Mouse (Mus musculus) CH12.LX (cell line): ENCODE measurements at regions not wholly inside any gene's neighbourhood (a gene's known extent, or its start where the extent isn't known, plus 50 kb on each side); places are given as distances from the start of the nearest gene placed in this dataset.

Source experiments
- DNase-seq: peaks from one replicate; pipeline ENCODE4 v3.0.0-alpha.2; 2013; ENCODE audit errors: extremely low read depth
- H3K27ac ChIP-seq: 2 replicates; pipeline ENCODE4 v1.5.1; 2012; ENCODE audit warnings: low read depth, mild to moderate bottlenecking, control low read depth, moderate library complexity; ENCODE audit not compliant: insufficient read depth
- H3K27me3 ChIP-seq: replicated peaks from 2 replicates; pipeline ENCODE3; 2012; ENCODE audit warnings: inconsistent platforms
- H3K36me3 ChIP-seq, 2 experiments: replicated peaks in 1 of 2; 2 replicates each; pipeline versions ENCODE3 to v1.6.1; 2012; ENCODE audit warnings: inconsistent platforms in 1 of 2, low read length in 1 of 2, mild to moderate bottlenecking in 1 of 2, mixed read lengths in 1 of 2, moderate library complexity in 1 of 2; ENCODE audit not compliant: control insufficient read depth in 1 of 2, insufficient read depth in 1 of 2
- H3K4me1 ChIP-seq, 2 experiments: 2 replicates each; pipeline ENCODE4 v1.6.1; 2012; ENCODE audit warnings: inconsistent platforms in 1 of 2, moderate library complexity in 1 of 2; ENCODE audit not compliant: insufficient read depth in 2 of 2, control insufficient read depth in 1 of 2
- H3K4me2 ChIP-seq: 2 replicates; pipeline ENCODE4 v1.6.1; 2012; ENCODE audit warnings: low read depth, mild to moderate bottlenecking, control low read depth; ENCODE audit not compliant: poor library complexity, insufficient read depth, severe bottlenecking
- H3K4me3 ChIP-seq, 3 experiments: fragments of 150-350 bp in 1 of 3; sonication (generic) in 1 of 3; replicated peaks in 1 of 3; 2 replicates each; pipeline versions ENCODE3 to v1.5.1; 2011 to 2012; ENCODE audit warnings: low read depth in 2 of 3, low read length in 2 of 3, mild to moderate bottlenecking in 2 of 3, moderate library complexity in 2 of 3, control low read depth in 1 of 3, improper control_type of control experiment in 1 of 3, inconsistent platforms in 1 of 3, mixed read lengths in 1 of 3; ENCODE audit not compliant: poor library complexity in 1 of 3
- H3K79me2 ChIP-seq: replicated peaks from 2 replicates; pipeline ENCODE4 v1.6.1; 2012; ENCODE audit warnings: mild to moderate bottlenecking, moderate library complexity; ENCODE audit not compliant: control insufficient read depth, poor library complexity, insufficient read depth, severe bottlenecking; ENCODE audit errors: extremely low read depth
- H3K9ac ChIP-seq: 2 replicates; pipeline ENCODE4 v1.6.1; 2012; ENCODE audit warnings: low read depth, mild to moderate bottlenecking, control low read depth, moderate library complexity; ENCODE audit not compliant: insufficient read depth
- H3K9me3 ChIP-seq: replicated peaks from 2 replicates; pipeline ENCODE3; 2012; ENCODE audit warnings: low read length, inconsistent platforms, mixed read lengths
- CHD1 ChIP-seq: IDR thresholded peaks from 2 replicates; pipeline ENCODE4 v1.6.1; 2012; ENCODE audit warnings: low read depth, low read length, improper control_type of control experiment, inconsistent platforms
- CHD2 ChIP-seq: IDR thresholded peaks from 2 replicates; pipeline ENCODE4 v1.6.1; 2011; ENCODE audit warnings: low read length, improper control_type of control experiment
- CTCF ChIP-seq, 2 experiments: IDR thresholded peaks in 1 of 2; conservative IDR thresholded peaks in 1 of 2; 2 replicates each; pipeline ENCODE4 v1.5.1; 2011 to 2012; ENCODE audit warnings: low read depth in 2 of 2, low read length in 2 of 2, improper control_type of control experiment in 1 of 2, inconsistent platforms in 1 of 2, mild to moderate bottlenecking in 1 of 2, moderate library complexity in 1 of 2
- ELF1 ChIP-seq: IDR thresholded peaks from 2 replicates; pipeline ENCODE4 v1.6.1; 2014; ENCODE audit warnings: low read depth, mild to moderate bottlenecking, inconsistent platforms, low read length, improper control_type of control experiment
- HCFC1 ChIP-seq: IDR thresholded peaks from 2 replicates; pipeline ENCODE4 v1.6.1; 2012; ENCODE audit warnings: low read depth, mild to moderate bottlenecking, inconsistent platforms, low read length, improper control_type of control experiment
- IRF4 ChIP-seq: IDR thresholded peaks from 2 replicates; pipeline ENCODE4 v1.6.1; 2014; ENCODE audit warnings: low read depth, mild to moderate bottlenecking, inconsistent platforms, low read length, improper control_type of control experiment
- JUND ChIP-seq: conservative IDR thresholded peaks from 2 replicates; pipeline ENCODE4 v1.6.1; 2011; ENCODE audit warnings: low read depth, low read length, improper control_type of control experiment
- MAFK ChIP-seq: IDR thresholded peaks from 2 replicates; pipeline ENCODE4 v1.6.1; 2011; ENCODE audit warnings: low read length, improper control_type of control experiment; ENCODE audit not compliant: insufficient replicate concordance
- MAX ChIP-seq: IDR thresholded peaks from 2 replicates; pipeline ENCODE4 v1.6.1; 2011; ENCODE audit warnings: low read length, improper control_type of control experiment
- MAZ ChIP-seq: IDR thresholded peaks from 2 replicates; pipeline ENCODE4 v1.6.1; 2012; ENCODE audit warnings: low read depth, mild to moderate bottlenecking, inconsistent platforms, low read length, improper control_type of control experiment, moderate library complexity
- MEF2A ChIP-seq: IDR thresholded peaks from 2 replicates; pipeline ENCODE4 v1.6.1; 2014; ENCODE audit warnings: low read depth, mild to moderate bottlenecking, inconsistent platforms, low read length, improper control_type of control experiment, borderline replicate concordance
- MXI1 ChIP-seq: IDR thresholded peaks from 2 replicates; pipeline ENCODE4 v1.6.1; 2011; ENCODE audit warnings: mild to moderate bottlenecking, low read depth, low read length, improper control_type of control experiment
- MYC ChIP-seq: IDR thresholded peaks from 2 replicates; pipeline ENCODE4 v1.6.1; 2011; ENCODE audit warnings: low read depth, mild to moderate bottlenecking, improper control_type of control experiment, low read length
- NELFE ChIP-seq: IDR thresholded peaks from 2 replicates; pipeline ENCODE4 v1.6.1; 2011; ENCODE audit warnings: low read depth, low read length, improper control_type of control experiment
- NRF1 ChIP-seq: IDR thresholded peaks from 2 replicates; pipeline ENCODE4 v1.6.1; 2014; ENCODE audit warnings: low read depth, mild to moderate bottlenecking, inconsistent platforms, low read length, improper control_type of control experiment, moderate library complexity
- POLR2A ChIP-seq: IDR thresholded peaks from 2 replicates; pipeline ENCODE4 v1.6.1; 2011; ENCODE audit warnings: low read depth, mild to moderate bottlenecking, improper control_type of control experiment, low read length
- RCOR1 ChIP-seq: conservative IDR thresholded peaks from 2 replicates; pipeline ENCODE4 v1.6.1; 2012; ENCODE audit warnings: low read depth, mild to moderate bottlenecking, inconsistent platforms, low read length, improper control_type of control experiment
- SIN3A ChIP-seq: IDR thresholded peaks from 2 replicates; pipeline ENCODE4 v1.6.1; 2012; ENCODE audit warnings: low read length, improper control_type of control experiment, inconsistent platforms
- TBP ChIP-seq: conservative IDR thresholded peaks from 2 replicates; pipeline ENCODE4 v1.6.1; 2011; ENCODE audit warnings: low read depth, low read length, improper control_type of control experiment
- USF1 ChIP-seq: IDR thresholded peaks from 2 replicates; pipeline ENCODE4 v1.6.1; 2014; ENCODE audit warnings: low read depth, mild to moderate bottlenecking, inconsistent platforms, low read length, improper control_type of control experiment
- ZC3H11A ChIP-seq: IDR thresholded peaks from 2 replicates; pipeline ENCODE4 v1.6.1; 2012; ENCODE audit warnings: low read depth, mild to moderate bottlenecking, inconsistent platforms, low read length, improper control_type of control experiment
- ZKSCAN1 ChIP-seq: IDR thresholded peaks from 2 replicates; pipeline ENCODE4 v1.6.1; 2012; ENCODE audit warnings: low read depth, inconsistent platforms, low read length, improper control_type of control experiment, borderline replicate concordance
- ZMIZ1 ChIP-seq: IDR thresholded peaks from 2 replicates; pipeline ENCODE4 v1.6.1; 2012; ENCODE audit warnings: low read depth, mild to moderate bottlenecking, inconsistent platforms, low read length, improper control_type of control experiment
- ZNF384 ChIP-seq: IDR thresholded peaks from 2 replicates; pipeline ENCODE4 v1.6.1; 2012; ENCODE audit warnings: low read depth, low read length, improper control_type of control experiment, inconsistent platforms
- dilution Hi-C: fragments of 300-500 bp; cut with MboI; formaldehyde crosslinking; loops from 2 replicates; pipeline ENCODE4 v1.14.3; 2020; ENCODE audit warnings: low sequenced_read_pairs; ENCODE audit not compliant: extremely low pct_unique_long_range_greater_than_20kb, extremely low pct_ligation_motif_present
- in situ Hi-C: fragments of 300-500 bp; cut with MboI; formaldehyde crosslinking; loops from 3 replicates; pipeline ENCODE4 v1.14.3; 2019; ENCODE audit warnings: low sequenced_read_pairs, low pct_ligation_motif_present, low pct_unique_long_range_greater_than_20kb, mixed read lengths

DNA sequence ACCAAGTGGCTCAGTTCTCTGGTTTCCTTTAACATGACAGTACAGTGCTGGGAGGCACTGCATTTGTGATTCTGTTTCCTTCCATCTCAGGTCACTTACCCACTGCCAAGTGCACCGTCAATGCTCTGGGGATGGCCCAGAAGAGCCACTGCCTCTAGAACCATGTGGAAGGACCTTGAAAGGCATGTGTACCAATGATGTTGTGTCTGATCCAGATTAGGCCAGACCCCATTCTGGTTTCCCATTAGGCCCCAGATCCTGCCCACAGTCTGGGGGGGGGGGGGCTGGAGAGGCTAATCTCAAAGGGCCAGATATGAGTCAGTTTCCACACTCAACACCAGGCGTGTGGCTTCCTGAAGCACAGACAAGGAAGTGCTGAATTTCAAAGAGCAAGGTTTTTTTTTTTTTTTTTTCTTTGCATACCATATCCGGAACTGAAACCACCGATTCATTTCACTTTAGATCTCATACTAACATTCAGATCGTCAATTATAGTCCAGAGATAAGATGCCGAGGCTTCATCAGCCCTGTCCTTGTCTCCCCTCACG, 162.6 kb upstream of the Bcl6 start (continued):
- no peak for TF ChIP-seq CHD1
- TF ChIP-seq MYC, result peak; percentile 38; the same call in 1 of the 2 replicates

DNA sequence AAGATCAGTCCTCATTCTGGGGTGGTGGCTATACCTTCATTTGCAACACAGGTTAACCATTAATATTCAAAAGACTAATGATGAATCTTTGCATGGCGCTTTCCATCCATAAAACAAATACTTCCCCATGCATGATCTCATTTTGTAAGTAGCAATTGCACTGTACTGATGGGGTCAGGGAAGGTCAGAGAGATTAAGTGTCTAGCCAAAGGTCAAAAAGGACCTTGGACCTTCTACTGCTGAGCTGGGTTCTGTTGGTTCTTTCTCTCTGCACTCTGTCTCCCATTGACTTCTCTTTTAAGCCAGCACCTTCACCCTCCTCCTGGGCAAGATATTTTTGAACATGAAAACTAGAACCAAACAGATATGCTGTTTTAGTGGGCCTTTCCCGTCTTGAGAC, 161.9 kb upstream of the Bcl6 start:
- Histone ChIP-seq H3K27me3 (peaks cover 79% of the 10 kb centered on the region), H3K27ac (no peak overlapping the region), H3K9ac (no peak overlapping the region), H3K79me2 (no peaks in the 10 kb centered on the region), H3K9me3 (no peaks in the 10 kb centered on the region), H3K4me3 (no peak overlapping the region), H3K4me1 (peaks cover 5 to 33% of the 10 kb centered on the region in 2 experiments; a peak in 3 of 4 replicates), H3K4me2 (no peak overlapping the region), H3K36me3 (no peaks in the 10 kb centered on the region)
- in situ Hi-C loops (no loop called here), dilution Hi-C loops (no loop called here)
- no peak for DNase-seq
- TF ChIP-seq IRF4 (no peak), CTCF (conservative IDR thresholded peaks at IDR 0.05 in 1 of 2, IDR thresholded peaks at IDR 0.05 in 1 of 2; ENCODE audit: low read depth in 2 of 2, low read length in 2 of 2) (no peak), NELFE (no peak), TBP (no peak), MAZ (no peak), POLR2A (no peak), ZMIZ1 (no peak), MAFK (no peak), SIN3A (no peak), JUND (no peak), HCFC1 (no peak), CHD2 (no peak), MEF2A (no peak)

DNA sequence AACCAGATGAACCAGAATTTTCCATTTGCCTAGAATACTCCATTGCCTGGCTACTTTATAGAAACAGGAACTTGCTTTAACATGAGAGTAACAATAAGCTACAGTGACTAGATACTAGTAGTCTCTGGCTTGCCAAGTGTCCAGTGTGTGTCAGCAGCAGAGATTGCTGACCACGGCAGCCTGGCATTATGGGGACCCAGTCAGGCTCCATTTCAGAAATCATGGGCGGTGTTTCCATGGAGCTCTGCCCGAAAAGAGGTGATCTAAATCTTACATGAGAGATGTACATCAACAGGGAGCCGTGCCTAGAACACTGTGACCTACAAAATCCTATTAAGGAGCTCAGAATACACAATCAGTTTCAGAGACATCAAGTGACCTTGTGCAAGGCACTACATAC, 160.8 kb upstream of the Bcl6 start:
- no peaks in the 10 kb centered on the region for H3K9me3 ChIP-seq
- no peak overlapping the region for H3K27ac ChIP-seq
- H3K27me3 ChIP-seq, result peaks cover 79% of the 10 kb centered on the region
- no peaks in the 10 kb centered on the region for H3K36me3 ChIP-seq
- dilution Hi-C loops (no loop called here), in situ Hi-C loops (no loop called here)
- H3K79me2 ChIP-seq, result no peaks in the 10 kb centered on the region
- TF ChIP-seq MEF2A (no peak), RCOR1 (no peak), CHD1 (no peak), MAFK (no peak), USF1 (no peak), CHD2 (no peak), MAX (no peak), MXI1 (no peak), IRF4 (no peak), ZNF384 (no peak), HCFC1 (no peak), NRF1 (no peak), ELF1 (no peak), ZKSCAN1 (no peak), ZC3H11A (no peak)
- H3K4me1 ChIP-seq, result peaks cover 5 to 33% of the 10 kb centered on the region in 2 experiments; a peak in 3 of 4 replicates
- H3K9ac ChIP-seq, result no peak overlapping the region
- no peak overlapping the region for H3K4me2 ChIP-seq
- DNase-seq, result no peak
- no peak overlapping the region for H3K4me3 ChIP-seq
